Mouse (Mus musculus) forebrain, embryonic 12.5 days (tissue): Measurements from ENCODE around the gene Ssr3. TPM values are rescaled to one million over a fixed set of nuclear protein-coding genes. Genes with fewer than 3 reads are reported as not detected.

Source experiments
- ATAC-seq: fragments of 200-750 bp; cut with Nextera tagmentation; 2 replicates; pipeline ENCODE4 v1.8.0; 2017; ENCODE audit warnings: moderate TSS enrichment; ENCODE audit not compliant: low FRiP score
- H3K27ac ChIP-seq: fragments of 300-500 bp; sonication (generic); 2 replicates; pipeline ENCODE4 v1.5.1; 2016; ENCODE audit warnings: mild to moderate bottlenecking
- H3K27me3 ChIP-seq: fragments of 300-500 bp; sonication (generic); 2 replicates; pipeline ENCODE4 v1.6.1; 2016; ENCODE audit warnings: mild to moderate bottlenecking
- H3K36me3 ChIP-seq: fragments of 300-500 bp; sonication (generic); replicated peaks from 2 replicates; pipeline ENCODE4 v1.6.1; 2016; ENCODE audit warnings: mild to moderate bottlenecking
- H3K4me1 ChIP-seq: fragments of 300-500 bp; sonication (generic); 2 replicates; pipeline ENCODE4 v1.6.1; 2016
- H3K4me2 ChIP-seq: fragments of 300-500 bp; sonication (generic); 2 replicates; pipeline ENCODE4 v1.6.1; 2016; ENCODE audit warnings: mild to moderate bottlenecking, moderate library complexity
- H3K4me3 ChIP-seq: fragments of 300-500 bp; sonication (generic); replicated peaks from 2 replicates; pipeline ENCODE4 v1.5.1; 2016; ENCODE audit warnings: mild to moderate bottlenecking
- H3K9ac ChIP-seq: fragments of 300-500 bp; sonication (generic); 2 replicates; pipeline ENCODE4 v1.6.1; 2016; ENCODE audit warnings: mild to moderate bottlenecking
- H3K9me3 ChIP-seq: fragments of 300-500 bp; sonication (generic); 2 replicates; pipeline ENCODE4 v1.6.1; 2016
- WGBS: fragments of 180-500 bp; shearing (Covaris S2); methylation state at CpG from one replicate; pipeline ENCODE4 v1.1.7; 2016; 5-methylcytosine and 5-hydroxymethylcytosine counted together
- polyA plus RNA-seq: library from polyadenylated mRNA; unstranded; fragments of >200 nt; fragmentation: Nextera tagmentation; extraction: Ambion mirVana; gene quantifications from 2 replicates; pipeline ENCODE4 v1.2.1, GENCODE M21; 2016

Ssr3 gene
- polyA plus RNA-seq, 1 experiment from 2014 or later = 195 TPM

- H3K4me1 ChIP-seq = no peaks in the 10 kb centered on the region
- no peaks in the 10 kb centered on the region for H3K36me3 ChIP-seq
- H3K27ac ChIP-seq = no peak overlapping the region
- H3K27me3 ChIP-seq = no peaks in the 10 kb centered on the region
- no peak overlapping the region for H3K9ac ChIP-seq
- ATAC-seq = no peak
- H3K9me3 ChIP-seq = no peaks in the 10 kb centered on the region
- no peak overlapping the region for H3K4me2 ChIP-seq
- 83% methylated on average over 5 of the region's 5 CpGs for WGBS
- no peak overlapping the region for H3K4me3 ChIP-seq
Measured at GRCm38 (mm10) chr3:65340173-65340951, 52.1 kb downstream of the Ssr3 start.

- no peak overlapping the region for H3K27ac ChIP-seq
- no peak for ATAC-seq
- H3K9ac ChIP-seq = no peak overlapping the region
- no peaks in the 10 kb centered on the region for H3K36me3 ChIP-seq
- no peaks in the 10 kb centered on the region for H3K27me3 ChIP-seq
- H3K4me1 ChIP-seq = no peaks in the 10 kb centered on the region
- 90% methylated on average over 10 of the region's 10 CpGs for WGBS
- no peak overlapping the region for H3K4me3 ChIP-seq
- H3K9me3 ChIP-seq = no peaks in the 10 kb centered on the region
- no peak overlapping the region for H3K4me2 ChIP-seq
Measured at GRCm38 (mm10) chr3:65337835-65338464, 54.5 kb downstream of the Ssr3 start.

Other genes with a start within 250 kb of the Ssr3 start
- 29.4 and 30.6 TPM in 2 replicates for gene Tiparp, start 135.8 kb upstream of the Ssr3 start, polyA plus RNA-seq